Mouse (Mus musculus): ENCODE measurements around the gene Acy3. TPM values are rescaled to one million over a fixed set of nuclear protein-coding genes. Genes with fewer than 3 reads are reported as not detected.

Acy3 gene
- polyA plus RNA-seq, 1 experiment from 2014 or later = 9.5 TPM

GRCm38 (mm10) chr19:3998335-3998734 lies 12.0 kb downstream of the Acy3 start:
- no peak for DNase-seq (ENCODE audit: low spot score)
- H3K4me3 ChIP-seq = no peak overlapping the region
- H3K27me3 ChIP-seq (ENCODE audit: insufficient read depth, poor library complexity, severe bottlenecking) = 0 out of 2 replicates have a peak, but pooled peaks cover 7% of the 10 kb centered on the region
- H3K4me1 ChIP-seq = peaks cover 43% of the 10 kb centered on the region
- no peaks in the 10 kb centered on the region for H3K36me3 ChIP-seq
- no peak overlapping the region; the same call in 1 of the 2 replicates for H3K27ac ChIP-seq
- 76% methylated on average over 8 of the region's 8 CpGs for WGBS
- H3K9me3 ChIP-seq = no peaks in the 10 kb centered on the region

- peak overlapping the region; percentile 82 for H3K4me3 ChIP-seq
- 0 out of 2 replicates have a peak, but pooled peaks cover 7% of the 10 kb centered on the region for H3K27me3 ChIP-seq (ENCODE audit: insufficient read depth, poor library complexity, severe bottlenecking)
- H3K36me3 ChIP-seq = peaks cover 6% of the 10 kb centered on the region
- peaks cover 51% of the 10 kb centered on the region for H3K4me1 ChIP-seq
- 76% methylated on average over 9 of the region's 9 CpGs for WGBS
- H3K9me3 ChIP-seq = no peaks in the 10 kb centered on the region
- DNase-seq (ENCODE audit: low spot score) = no peak
- H3K27ac ChIP-seq = peak overlapping the region; percentile 97; the same call in 1 of the 2 replicates
These were observed 12.9 kb downstream of the Acy3 start for GRCm38 (mm10) chr19:3999121-3999730.

DNA sequence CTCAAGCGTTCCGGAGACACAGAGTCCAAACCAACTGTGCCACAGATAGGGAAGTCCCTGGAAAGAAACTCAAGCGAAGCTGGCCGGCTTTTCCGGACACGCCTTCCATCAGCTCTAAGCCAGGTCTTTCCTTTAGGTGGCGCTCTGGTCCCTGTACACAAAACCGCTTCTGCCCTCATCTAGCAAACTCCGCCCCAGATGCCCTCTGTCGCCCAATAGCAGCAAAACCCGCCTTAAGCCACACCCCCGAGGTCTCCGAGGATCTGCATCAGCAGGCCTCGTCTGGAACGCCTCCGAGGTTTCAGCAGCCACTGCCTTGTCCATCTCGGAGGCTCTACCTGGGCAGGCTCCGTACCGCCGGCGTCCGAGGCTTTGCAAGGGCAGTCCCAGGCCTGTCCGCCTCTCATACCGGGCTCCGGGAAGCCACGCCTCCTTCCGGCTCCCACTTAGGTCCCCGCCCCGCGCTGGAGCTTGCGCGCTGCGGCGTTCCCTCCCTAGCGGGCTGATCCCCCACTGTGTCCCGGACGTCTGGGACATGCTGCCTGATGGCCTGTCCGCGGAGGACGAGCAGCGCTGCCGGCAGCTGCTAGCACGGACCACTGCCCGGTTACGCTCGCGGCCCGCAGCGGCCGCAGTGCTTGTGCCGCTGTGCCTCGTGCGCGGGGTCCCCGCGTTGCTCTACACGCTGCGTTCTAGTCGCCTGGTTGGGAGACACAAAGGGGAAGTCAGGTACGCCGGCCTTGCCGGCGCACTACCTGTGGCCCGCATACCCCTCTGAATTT lies 13.9 kb downstream of the Acy3 start, which contains the start of the genes Nudt8 and Gm49405:
Nudt8 (plus strand) TSS at position 462 of the 782 bp plus-strand sequence.
Gm49405 (plus strand) TSS at position 508 of the 782 bp plus-strand sequence.
- WGBS = under 1% methylated on average over 64 of the region's 64 CpGs
- H3K4me1 ChIP-seq = peaks cover 62% of the 10 kb centered on the region
- H3K9me3 ChIP-seq = no peaks in the 10 kb centered on the region

GRCm38 (mm10) chr19:4000949-4001525 lies 14.7 kb downstream of the Acy3 start:
- Histone ChIP-seq H3K27me3 (ENCODE audit: insufficient read depth, poor library complexity, severe bottlenecking) (0 out of 2 replicates have a peak, but pooled peaks cover 7% of the 10 kb centered on the region), H3K27ac (peak overlapping the region; percentile 97), H3K9me3 (no peaks in the 10 kb centered on the region), H3K36me3 (peaks cover 23% of the 10 kb centered on the region), H3K4me3 (peak overlapping the region; percentile 82), H3K4me1 (peaks cover 64% of the 10 kb centered on the region)
- WGBS = 19% methylated on average over 17 of the region's 17 CpGs
- no peak for DNase-seq (ENCODE audit: low spot score)

More for the DNA sequence above, 13.9 kb downstream of the Acy3 start, which contains the start of the genes Nudt8 and Gm49405:
- Histone ChIP-seq H3K27me3 (ENCODE audit: insufficient read depth, poor library complexity, severe bottlenecking) (0 out of 2 replicates have a peak, but pooled peaks cover 7% of the 10 kb centered on the region), H3K36me3 (peaks cover 17% of the 10 kb centered on the region), H3K4me3 (peak within 1 kb of the TSS; percentile 82), H3K27ac (peak within 1 kb of the TSS; percentile 97)
- DNase-seq (ENCODE audit: low spot score) = peak; percentile 99

GRCm38 (mm10) chr19:4001752-4002151 lies 15.4 kb downstream of the Acy3 start:
- Histone ChIP-seq H3K4me1 (peaks cover 63% of the 10 kb centered on the region), H3K4me3 (peak overlapping the region; percentile 82), H3K9me3 (no peaks in the 10 kb centered on the region), H3K36me3 (peaks cover 30% of the 10 kb centered on the region), H3K27me3 (ENCODE audit: insufficient read depth, poor library complexity, severe bottlenecking) (0 out of 2 replicates have a peak, but pooled peaks cover 7% of the 10 kb centered on the region), H3K27ac (peak overlapping the region; percentile 97)
- 71% methylated on average over 5 of the region's 5 CpGs for WGBS
- DNase-seq (ENCODE audit: low spot score) = no peak

- H3K27ac ChIP-seq = peak within 1 kb of the TSS; percentile 97
- H3K36me3 ChIP-seq = peaks cover 44% of the 10 kb centered on the region
- 0 out of 2 replicates have a peak, but pooled peaks cover 7% of the 10 kb centered on the region for H3K27me3 ChIP-seq (ENCODE audit: insufficient read depth, poor library complexity, severe bottlenecking)
- no peaks in the 10 kb centered on the region for H3K9me3 ChIP-seq
- H3K4me3 ChIP-seq = peak within 1 kb of the TSS; percentile 82
- 63% methylated on average over 1 of the region's 1 CpGs for WGBS
- DNase-seq (ENCODE audit: low spot score) = no peak
- H3K4me1 ChIP-seq = peaks cover 57% of the 10 kb centered on the region
These were observed 16.7 kb downstream of the Acy3 start, which contains the start of gene Doc2g for GRCm38 (mm10) chr19:4003112-4003511. TSS of gene Doc2g (plus strand) at chr19:4003313.

- Histone ChIP-seq H3K27me3 (ENCODE audit: insufficient read depth, poor library complexity, severe bottlenecking) (0 out of 2 replicates have a peak, but pooled peaks cover 7% of the 10 kb centered on the region), H3K36me3 (peaks cover 49% of the 10 kb centered on the region), H3K4me1 (peaks cover 53% of the 10 kb centered on the region), H3K27ac (peak overlapping the region; percentile 97), H3K9me3 (no peaks in the 10 kb centered on the region), H3K4me3 (peak overlapping the region; percentile 30)
- DNase-seq (ENCODE audit: low spot score) = no peak
- 70% methylated on average over 12 of the region's 12 CpGs for WGBS
These were observed 17.3 kb downstream of the Acy3 start for GRCm38 (mm10) chr19:4003641-4004040.

GRCm38 (mm10) chr19:4004331-4004730 lies 18.0 kb downstream of the Acy3 start:
- DNase-seq (ENCODE audit: low spot score) = no peak
- Histone ChIP-seq H3K27me3 (ENCODE audit: insufficient read depth, poor library complexity, severe bottlenecking) (0 out of 2 replicates have a peak, but pooled peaks cover 2% of the 10 kb centered on the region), H3K4me3 (peak overlapping the region; percentile 30; the same call in 1 of the 2 replicates), H3K27ac (peak overlapping the region; percentile 97), H3K36me3 (peaks cover 56% of the 10 kb centered on the region), H3K4me1 (peaks cover 51% of the 10 kb centered on the region), H3K9me3 (no peaks in the 10 kb centered on the region)
- 82% methylated on average over 15 of the region's 15 CpGs for WGBS

- Histone ChIP-seq H3K4me3 (0 out of 2 replicates have a peak overlapping the region, but pooled peaks have one; percentile 30), H3K4me1 (peaks cover 46% of the 10 kb centered on the region), H3K9me3 (no peaks in the 10 kb centered on the region), H3K27ac (no peak overlapping the region), H3K36me3 (peaks cover 64% of the 10 kb centered on the region), H3K27me3 (ENCODE audit: insufficient read depth, poor library complexity, severe bottlenecking) (no peaks in the 10 kb centered on the region)
- 85% methylated on average over 9 of the region's 9 CpGs for WGBS
- DNase-seq (ENCODE audit: low spot score) = no peak
These were observed 18.7 kb downstream of the Acy3 start for GRCm38 (mm10) chr19:4005091-4005490.

- no peak overlapping the region for H3K4me3 ChIP-seq
- no peaks in the 10 kb centered on the region for H3K27me3 ChIP-seq (ENCODE audit: insufficient read depth, poor library complexity, severe bottlenecking)
- no peaks in the 10 kb centered on the region for H3K9me3 ChIP-seq
- DNase-seq (ENCODE audit: low spot score) = no peak
- no peak overlapping the region for H3K27ac ChIP-seq
- peaks cover 43% of the 10 kb centered on the region for H3K4me1 ChIP-seq
- 93% methylated on average over 8 of the region's 8 CpGs for WGBS
- peaks cover 67% of the 10 kb centered on the region for H3K36me3 ChIP-seq
These were observed 19.6 kb downstream of the Acy3 start for GRCm38 (mm10) chr19:4005971-4006370.

GRCm38 (mm10) chr19:4011086-4011485 lies 24.7 kb downstream of the Acy3 start:
- Histone ChIP-seq H3K27ac (no peak overlapping the region), H3K4me1 (peaks cover 28% of the 10 kb centered on the region), H3K4me3 (peak overlapping the region; percentile 94; the same call in 1 of the 2 replicates), H3K27me3 (ENCODE audit: insufficient read depth, poor library complexity, severe bottlenecking) (no peaks in the 10 kb centered on the region), H3K9me3 (no peaks in the 10 kb centered on the region), H3K36me3 (peaks cover 43% of the 10 kb centered on the region)
- no peak for DNase-seq (ENCODE audit: low spot score)
- 91% methylated on average over 5 of the region's 5 CpGs for WGBS

DNA sequence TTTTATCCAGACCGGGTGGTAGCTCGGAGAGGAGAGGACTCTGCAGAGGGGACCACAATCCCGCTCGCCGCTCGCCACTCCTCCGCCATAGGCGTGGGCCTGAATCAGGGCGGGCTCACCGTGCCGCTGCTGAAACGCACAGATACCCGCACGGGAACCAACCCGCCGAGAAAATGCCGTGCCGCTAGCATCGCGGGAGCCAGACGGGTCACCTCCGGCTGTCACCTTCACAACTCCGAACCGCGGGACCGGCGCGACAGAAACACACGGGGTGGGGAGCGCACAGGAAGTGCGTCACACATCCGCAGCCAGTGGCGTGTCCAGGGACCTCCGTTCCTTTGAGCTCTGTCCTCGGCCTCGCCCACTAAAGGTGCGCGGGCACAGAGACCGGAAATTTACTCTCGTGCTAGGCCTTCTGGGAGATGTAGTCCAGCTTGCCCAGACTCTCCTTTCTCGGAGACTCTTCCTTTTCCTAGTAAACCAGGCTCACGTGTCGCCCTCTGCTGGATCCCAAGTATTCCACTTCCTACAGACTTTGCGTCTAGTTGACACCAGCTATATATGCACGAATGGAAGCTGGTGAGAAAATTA lies 26.2 kb downstream of the Acy3 start, which contains the start of gene Ndufv1:
Ndufv1 (minus strand) TSS at position 375 of the 591 bp plus-strand sequence.
- under 1% methylated on average over 45 of the region's 45 CpGs for WGBS
- Histone ChIP-seq H3K36me3 (peaks cover 29% of the 10 kb centered on the region), H3K9me3 (no peaks in the 10 kb centered on the region), H3K4me1 (peaks cover 28% of the 10 kb centered on the region), H3K27me3 (ENCODE audit: insufficient read depth, poor library complexity, severe bottlenecking) (no peaks in the 10 kb centered on the region), H3K4me3 (peak within 1 kb of the TSS; percentile 94), H3K27ac (peak within 1 kb of the TSS; percentile 93)
- peak; percentile 99 for DNase-seq (ENCODE audit: low spot score)
